Mouse (Mus musculus) heart, adult 9 months (tissue): ENCODE measurements at regions not wholly inside any gene's neighbourhood (a gene's known extent, or its start where the extent isn't known, plus 50 kb on each side); places are given as distances from the start of the nearest gene placed in this dataset.
"Not testable (repeated sequence)": the region's sequence is repeated elsewhere in the genome, so short reads cannot be mapped to it uniquely, and the experiment has no call there.

Source experiments
- DNase-seq, 2 experiments: peaks; one replicate each; pipeline ENCODE4 v3.0.0; 2022; ENCODE audit warnings: low spot score in 2 of 2

DNA sequence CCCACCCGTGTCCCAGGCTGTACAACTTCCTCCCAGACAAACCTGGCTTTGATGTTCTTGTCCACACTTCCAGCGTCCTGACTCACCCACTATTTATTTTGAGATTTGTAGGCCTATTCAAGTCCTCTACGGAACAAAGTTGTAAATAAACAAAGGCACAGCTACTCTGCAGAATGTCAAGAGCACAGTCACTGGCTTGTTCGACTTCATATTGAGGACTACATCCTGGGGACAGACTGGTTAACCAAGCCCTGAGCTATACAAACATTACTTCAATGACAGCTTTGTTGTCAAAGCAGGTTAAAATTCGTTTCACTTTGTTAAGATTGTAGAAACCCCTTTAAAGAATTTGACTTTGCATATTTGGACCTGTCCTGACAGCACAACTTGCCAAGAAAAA is 190.3 kb upstream of the Ctso start:
- no peak for DNase-seq

DNA sequence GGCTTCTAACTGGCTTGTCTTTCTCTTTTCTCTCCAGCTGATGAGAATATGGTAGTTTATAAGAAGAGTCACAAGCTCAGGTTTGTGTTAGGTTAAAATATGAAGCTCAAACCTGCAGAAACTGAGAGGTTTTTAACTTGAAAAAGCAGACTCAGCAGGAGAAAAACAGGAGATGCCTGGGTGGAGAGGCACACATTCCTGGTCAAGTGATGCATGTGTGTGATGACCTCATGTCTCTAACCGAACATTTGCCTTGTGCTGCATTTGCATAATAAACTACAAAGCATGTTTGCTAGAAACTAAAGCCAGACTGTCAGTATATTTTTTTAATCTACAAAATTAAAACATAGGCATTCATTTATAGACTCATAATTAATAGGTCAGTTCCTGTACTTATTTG is 182.2 kb upstream of the Ctso start:
- DNase-seq, result no peak

DNA sequence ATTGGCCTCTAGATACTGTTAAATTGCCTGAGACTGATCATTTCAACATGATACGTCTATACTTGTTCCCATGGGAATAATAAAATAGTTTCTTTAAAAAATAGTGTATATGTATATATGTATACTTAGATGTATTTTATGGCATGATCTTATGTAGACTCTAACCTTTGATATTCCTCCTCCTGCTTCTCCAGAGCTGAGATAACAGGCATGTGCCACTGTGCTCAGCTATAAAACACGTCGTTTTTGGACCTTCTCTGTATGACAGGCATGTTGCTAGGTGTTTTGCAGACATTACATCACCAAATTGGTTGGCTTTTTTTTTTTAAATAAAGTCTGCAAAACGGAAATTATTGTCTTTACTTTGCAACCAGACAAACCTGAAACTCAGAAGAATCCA is 179.4 kb upstream of the Ctso start:
- no peak for DNase-seq

DNA sequence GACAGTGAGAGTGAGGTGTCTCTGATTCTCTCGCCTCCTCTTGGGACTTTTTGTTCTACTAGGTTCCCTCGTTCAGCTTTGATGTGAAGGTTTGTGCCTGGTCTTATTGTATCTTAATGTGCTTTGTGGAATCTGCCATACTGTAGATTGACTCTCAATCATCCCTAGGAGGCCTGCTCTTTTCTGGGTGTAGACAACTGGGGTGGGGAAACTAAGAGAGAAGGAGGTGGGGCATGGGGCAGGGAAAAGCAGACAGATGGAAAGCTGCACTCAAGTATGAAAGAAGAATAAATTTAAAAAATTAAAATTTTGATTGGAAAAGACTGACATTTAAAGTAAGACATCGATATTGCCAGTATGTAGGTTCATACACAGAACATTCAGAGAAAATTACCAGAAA is 172.0 kb upstream of the Ctso start:
- no peak for DNase-seq

DNA sequence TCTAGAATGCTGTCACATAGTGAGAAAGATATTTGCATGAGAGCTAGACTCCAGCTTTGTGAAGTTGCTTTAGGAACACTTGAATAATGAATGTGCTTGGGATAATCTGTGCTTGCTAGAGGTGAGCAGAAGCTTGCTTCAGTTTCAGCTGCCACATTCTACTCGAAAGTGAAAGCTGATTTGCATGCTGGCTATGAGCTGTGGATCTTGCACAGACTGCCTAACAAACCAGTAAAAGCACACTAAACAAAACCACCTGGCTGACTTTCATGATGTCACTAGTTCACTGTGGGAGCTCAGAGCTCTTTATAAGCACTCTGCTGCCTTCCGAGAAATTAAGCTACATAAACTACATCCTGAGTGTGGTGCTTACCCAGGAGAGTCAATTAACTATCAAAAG is 171.5 kb upstream of the Ctso start:
- no peak for DNase-seq

DNA sequence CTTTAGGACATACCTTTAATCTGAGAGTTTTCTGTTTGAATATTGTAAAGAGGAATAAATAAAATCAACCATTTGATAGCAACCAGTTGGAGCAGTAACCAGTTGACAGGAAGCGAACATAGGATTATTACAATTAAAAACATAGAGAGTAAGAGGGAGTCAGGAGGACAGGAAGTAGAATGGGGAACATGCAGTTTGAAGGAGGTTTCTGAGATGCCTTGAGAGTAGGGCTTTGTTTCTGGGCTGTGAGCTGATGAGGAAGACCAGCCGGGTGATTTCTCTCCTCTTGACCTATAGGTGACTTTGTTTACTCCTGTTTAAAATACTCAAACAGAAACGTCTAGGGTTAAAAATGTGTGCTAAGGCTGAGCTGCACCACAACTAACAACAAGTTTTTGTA is 160.6 kb upstream of the Ctso start:
- no peak for DNase-seq

DNA sequence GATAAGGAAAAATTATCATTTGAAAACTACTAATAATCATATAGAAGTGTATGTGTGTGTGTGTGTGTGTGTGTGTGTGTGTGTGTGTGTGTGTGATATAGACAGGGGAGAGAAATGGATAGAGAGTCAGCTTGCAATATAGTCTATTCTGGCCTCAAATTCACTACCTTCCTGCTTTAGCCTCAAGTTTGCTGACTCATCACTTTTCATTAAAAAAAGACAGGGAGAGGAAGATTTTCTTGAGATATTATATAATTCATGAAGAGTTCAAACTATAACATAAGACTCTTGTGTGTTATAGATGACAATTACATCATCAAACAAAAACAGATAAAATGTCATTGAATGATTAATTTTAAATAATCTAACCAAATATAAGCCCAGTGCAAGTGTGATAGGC is 159.4 kb upstream of the Ctso start:
- no peak for DNase-seq

DNA sequence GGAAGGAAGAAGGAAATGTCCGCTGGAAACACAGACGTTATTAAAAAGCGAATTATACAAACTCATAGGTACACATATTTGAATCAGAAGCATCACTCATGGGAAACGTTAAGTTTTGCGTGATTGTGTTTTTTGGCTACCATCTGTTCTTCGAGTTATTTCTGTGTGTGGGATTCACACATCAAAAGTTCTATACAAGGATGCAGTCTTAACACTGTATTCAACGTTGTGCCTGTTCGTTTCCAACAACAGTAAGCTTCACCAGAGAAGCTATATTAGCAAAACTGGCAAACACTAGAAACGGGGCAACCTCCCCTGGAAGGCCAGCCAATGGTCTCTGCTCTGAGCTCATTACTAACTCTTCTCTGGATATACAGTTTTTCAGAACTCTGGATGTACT is 150.3 kb upstream of the Ctso start:
- DNase-seq, result no peak

DNA sequence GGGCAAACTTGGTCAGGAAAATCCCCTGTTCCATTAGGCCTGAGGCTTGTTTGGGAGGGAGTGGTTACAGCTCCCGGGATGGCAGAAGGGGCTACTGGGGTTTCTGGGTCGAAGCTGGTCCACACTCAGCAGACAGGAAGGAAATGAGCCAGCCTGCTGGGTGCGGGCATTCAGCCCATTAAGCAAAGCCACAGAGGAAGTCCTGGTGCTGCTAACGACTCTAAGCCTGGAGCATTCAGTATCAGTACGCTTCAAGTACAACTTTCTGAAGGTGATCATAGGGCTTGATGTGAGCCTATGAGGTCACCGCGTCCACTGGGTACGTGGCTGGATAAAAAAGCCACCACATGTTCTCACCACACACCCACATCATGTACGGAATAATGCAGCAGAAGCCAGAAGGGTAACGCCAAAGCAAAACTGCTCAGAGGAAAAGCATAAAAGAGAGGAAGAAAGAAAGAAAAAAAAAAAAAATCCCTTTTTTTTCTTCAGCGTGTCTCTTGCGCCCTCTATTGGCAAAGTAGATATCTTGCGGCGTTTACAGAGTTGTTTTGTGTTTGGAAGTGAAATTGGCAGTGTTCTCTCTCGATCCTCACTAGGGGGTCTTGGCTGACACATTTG is 149.4 kb upstream of the Ctso start:
- peak in 1 of 2 experiments; percentile 3 for DNase-seq

DNA sequence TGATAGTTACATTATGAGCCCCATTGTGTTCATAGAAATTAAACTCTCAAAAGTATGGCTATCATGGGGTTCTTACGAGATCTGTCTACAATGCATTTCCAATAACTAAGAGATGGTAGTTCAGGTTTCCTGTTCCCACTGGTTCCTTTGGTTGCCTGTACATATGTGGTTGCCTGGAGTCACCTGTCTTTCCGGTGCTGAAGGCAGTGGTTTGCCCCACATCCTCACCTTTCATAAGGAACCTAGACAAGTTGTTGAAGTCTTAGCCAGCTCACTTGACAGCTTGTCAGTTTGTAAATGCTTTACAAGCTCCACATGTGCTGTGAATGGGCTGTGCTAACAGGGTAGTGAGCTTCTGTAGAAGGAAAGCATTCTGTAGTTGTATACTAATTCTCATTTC is 143.5 kb upstream of the Ctso start:
- no peak for DNase-seq

DNA sequence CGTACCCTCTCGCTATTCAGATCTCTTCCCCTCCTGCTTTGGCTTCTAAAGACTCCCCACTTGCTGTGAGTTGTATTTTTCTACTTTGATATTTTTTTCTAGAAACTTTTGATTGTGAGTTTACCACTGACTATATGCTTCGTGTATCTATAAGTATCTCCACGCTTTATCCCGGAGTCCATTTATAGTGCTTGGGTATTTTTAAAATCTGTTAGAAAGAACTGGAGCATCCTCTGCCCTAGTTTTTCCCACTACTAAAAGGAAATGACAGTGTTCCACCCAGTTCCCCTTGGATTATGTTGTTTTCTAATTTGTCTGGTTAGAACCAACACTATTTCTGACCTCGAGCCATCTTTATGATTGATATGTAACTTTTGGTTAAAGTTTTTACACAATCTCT is 142.7 kb upstream of the Ctso start:
- DNase-seq, result no peak

DNA sequence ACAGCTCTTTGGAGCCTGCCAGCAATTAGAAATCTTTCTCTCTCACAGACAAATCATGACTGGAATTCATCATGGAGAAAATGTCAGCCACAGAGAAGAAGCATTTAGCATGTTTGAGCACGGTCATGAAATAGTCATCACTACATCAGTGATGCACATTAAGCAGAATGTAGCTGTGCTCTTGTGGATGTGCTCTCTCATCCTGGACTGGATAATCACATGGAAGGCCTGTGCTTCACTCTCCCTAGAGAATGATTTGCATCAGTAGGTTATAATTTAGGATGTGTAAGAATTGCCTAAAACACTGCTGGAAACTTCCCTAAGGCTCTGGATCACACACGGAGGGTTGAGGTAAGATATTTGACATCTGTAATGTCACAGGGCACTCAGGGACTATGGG is 130.3 kb upstream of the Ctso start:
- no peak for DNase-seq

DNA sequence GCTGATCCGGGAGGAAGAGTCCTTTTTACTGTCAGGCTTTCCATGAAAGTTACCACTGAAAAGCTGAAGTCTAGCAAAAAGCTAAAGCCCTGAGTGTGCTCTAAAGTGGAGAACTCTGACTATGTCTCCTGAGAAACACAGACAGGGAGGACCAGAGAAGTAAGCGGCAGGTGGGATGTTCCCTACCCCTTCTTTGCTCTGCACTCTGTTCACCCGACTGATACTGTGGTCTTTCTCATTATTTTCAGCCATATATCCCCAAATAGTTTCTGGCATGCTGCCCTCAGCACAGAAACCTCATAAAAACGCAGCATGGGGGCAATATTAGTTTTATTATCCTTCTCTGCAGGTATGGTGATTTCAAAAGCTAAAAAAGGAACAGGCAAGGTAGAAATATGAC is 126.7 kb upstream of the Ctso start:
- DNase-seq, result no peak

DNA sequence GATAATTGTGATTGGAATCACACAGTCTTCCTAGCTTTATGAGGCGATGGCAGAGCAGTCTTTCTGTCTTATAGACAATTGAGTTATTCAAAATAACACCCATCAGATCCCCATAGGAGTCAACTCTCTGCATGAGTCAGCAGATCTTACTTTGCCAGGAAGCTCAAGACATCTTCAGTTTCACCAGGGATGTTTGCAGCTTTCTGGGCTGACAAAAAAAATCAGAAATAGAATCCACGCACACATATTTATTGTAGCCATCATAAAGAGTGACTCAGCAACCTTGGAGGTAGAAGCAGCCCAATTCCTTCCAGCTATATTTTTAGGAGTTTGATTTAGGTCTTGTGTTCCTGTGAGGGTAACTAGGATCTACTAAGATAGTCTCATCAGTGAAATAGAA is 122.8 kb upstream of the Ctso start:
- no peak for DNase-seq

DNA sequence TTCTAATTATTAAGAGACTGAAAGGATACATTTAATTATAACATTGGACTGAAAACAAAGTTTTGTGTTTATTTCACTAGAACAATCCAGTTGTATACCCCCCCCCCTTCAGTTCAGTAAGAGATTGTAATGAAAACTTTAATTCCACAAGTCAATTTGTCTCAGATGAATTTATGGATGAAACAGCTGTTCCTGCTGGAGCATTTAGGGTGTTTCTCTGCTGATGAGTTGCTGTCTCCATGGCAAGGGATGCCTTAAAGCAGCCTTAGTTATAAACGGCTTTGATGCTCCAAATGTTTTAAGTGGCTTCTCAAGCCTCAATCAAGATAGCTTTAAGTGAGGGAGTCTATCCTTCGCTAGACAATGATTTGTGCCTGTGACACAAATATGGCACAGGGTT is 112.1 kb upstream of the Ctso start:
- no peak for DNase-seq

DNA sequence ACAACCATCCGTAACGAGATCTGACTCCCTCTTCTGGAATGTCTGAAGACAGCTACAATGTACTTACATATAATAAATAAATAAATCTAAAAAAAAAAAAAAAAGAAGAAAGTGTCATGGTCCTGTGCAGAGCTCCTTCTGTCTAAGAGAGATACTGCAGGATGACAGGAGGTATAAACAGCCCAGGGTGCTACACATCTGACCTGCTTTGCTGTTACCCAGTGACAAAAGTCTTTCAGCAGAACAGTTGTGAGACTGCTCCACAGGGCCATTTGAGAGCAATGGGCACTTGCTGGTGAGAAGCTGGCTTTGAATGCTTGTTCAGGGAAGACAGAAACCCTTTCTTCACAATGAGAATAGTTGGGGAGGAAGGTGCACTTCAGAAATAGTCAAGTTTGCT is 102.9 kb upstream of the Ctso start:
- DNase-seq, result no peak

DNA sequence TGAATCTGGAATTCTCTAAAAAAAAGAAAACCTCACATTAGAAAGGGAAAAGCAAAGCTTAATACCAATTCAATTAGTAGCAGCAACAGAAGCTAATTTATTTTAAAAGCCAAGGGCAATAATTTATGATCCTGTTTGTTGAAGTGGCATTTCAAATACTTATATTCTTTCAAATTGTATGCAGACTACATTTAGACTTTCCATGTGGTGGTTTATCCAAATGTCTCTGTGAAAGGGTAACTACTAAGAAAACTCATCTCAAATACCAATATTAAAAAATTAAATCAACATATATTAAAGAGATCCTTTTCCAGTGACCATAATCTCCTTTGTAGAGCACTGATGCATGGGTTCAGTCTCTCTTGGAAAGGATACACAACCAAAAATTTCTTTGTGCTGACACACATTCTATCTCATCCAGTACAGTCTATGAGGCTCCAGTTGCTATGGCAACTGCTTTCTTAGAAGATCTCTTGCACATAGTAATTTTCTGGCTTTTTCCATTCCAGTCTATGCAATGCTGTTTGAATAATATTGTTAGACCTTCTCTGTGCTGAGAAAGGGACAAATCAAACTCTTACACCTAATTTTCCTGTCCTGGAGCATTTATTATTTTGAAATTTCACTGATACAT is 102.3 kb upstream of the Ctso start:
- DNase-seq, result no peak

DNA sequence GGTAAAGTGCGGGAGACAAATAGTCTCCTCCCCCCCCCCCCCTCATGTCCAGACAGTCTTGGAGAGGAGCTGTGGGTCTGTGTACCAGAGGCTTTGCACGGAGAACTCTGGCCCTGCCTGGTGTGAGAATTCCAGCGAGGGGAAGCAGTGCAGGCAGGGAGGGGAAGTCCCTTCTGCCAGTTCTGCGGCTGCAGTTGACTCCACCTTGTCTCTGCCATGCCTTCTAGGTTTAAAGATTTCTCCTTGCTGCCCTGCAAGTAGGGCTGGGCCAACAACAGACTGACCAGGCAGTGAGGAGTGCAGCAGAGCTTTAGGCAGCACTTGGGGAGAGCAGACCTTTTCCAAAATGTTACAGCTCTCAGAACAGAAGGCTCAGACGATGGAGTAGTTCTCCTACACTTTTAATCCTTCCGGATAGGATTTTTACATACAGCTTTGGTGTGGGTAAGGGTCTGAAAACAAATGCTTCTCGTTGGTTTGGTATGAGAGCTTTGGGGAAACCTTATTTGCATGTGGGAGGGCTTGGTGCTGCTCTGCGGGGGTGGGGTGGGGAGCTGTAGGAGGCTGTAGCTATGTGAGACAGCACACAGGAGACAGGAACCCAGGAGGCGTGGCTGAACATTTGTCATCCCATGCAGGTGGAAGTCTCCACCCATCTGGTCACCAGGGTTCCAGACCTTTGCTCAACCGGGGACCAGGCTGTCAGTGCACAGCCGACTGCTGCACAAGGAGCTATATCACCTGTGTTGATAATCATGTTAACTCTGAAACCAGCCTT is 96.8 kb upstream of the Ctso start:
- DNase-seq, result no peak

DNA sequence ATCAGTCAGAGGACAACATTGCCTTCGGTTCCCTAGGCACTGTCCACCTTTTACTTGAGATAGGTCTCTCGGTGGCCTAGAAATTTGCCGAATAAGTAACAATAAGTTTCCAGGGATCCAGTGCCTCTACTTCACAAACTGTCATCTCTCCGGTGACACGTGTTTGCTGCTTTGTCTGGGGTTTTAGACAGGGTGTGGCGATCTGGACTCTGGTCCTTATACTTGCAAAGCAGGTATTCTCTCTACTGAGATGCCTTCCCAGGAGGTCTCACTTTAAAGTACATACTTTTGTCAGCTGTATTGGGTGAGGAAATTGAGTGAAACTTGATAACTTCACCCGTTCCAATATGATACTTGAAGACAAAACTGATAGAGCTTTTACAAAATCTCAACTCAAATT is 95.9 kb upstream of the Ctso start:
- no peak for DNase-seq

DNA sequence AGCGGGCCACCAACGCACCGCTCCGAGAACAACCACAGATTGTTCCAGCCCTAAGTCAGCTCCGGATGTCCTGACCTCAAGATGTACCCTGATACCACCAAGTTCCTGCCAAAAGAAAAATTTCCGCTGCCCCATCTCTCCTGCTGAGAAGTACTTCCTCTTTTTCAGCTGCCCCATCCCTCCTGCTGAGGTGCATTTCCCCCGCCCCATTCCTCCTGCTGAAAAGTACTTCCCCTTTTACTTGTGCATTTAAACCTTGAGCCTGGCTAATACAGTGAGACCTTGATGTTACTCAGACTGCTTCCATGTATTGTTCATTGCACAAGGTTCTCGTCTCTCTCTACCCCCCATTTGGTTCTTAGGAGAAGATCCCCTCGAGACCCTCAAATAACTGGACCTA is 94.3 kb upstream of the Ctso start:
- not testable (repeated sequence) for DNase-seq

DNA sequence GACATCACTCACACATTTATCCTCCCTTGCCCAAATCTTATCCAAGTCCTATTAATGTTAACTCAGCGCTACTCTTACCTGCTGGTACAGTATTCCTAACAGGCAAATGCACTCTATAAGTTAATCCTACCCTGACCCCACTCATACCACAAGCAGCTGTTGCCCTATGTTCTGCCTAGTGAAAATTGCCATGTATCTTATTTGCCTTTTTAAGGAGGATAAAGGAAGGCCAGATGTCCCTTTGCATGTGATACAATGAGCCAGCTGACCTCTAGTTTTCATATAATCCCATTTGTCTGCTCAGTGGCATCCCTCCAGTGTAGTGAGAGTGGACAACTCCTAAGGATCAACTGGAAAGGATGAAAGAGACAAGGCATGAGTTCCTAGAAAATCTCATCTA is 67.9 kb upstream of the Ctso start:
- no peak for DNase-seq
